Mouse (Mus musculus) kidney, adult 9 months (tissue): ENCODE results near the gene Lpar6.

Experiments used
- DNase-seq: peaks from one replicate; pipeline ENCODE4 v3.0.0; 2022

The Lpar6 gene

DNA sequence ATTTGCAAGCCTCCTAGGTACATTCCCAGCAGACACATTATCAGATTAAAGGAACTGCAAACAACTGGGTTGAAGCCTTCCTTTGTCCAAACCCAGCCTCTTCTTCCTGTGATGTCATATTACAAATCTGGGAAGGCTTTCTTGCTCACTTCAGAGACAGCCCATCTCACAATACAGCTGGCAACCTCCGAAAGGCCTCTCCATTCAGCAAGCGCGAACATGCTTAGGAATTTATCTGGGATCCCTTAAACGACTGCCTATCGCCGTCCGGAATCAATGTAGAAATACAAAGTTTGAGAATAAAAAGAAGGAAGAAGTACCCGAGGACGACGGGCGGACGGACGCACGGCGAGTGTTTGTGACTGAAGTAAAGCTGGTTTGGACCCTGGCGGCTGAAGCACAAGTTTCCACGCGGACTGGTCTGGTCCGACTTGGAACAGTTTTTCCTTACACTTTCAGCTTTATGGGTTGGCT lies at the start of gene Lpar6:
Gene Lpar6, plus strand, starts transcription at position 48 of the 474 bp plus-strand sequence.
- DNase-seq, result peak; percentile 87

DNA sequence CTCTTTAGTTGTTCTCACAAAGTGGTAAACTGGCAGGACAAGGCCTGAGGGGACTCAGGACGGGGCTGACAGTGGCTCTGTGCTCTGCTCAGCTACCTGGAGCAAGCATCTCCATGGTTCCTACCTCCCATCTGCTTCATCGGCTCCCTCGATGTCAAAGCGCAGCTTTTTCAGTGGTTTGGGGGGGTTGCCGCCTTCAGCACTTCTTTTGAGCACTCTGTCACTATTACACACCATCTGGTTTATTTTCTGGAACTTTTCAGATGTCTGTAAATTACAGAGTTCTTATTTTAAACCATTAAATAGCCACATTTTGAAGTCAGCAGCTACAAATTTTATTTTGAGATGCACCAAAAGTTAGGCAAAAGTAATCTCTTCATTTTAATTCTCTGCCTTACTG lies 38.6 kb upstream of the Lpar6 start:
- DNase-seq, result no peak

DNA sequence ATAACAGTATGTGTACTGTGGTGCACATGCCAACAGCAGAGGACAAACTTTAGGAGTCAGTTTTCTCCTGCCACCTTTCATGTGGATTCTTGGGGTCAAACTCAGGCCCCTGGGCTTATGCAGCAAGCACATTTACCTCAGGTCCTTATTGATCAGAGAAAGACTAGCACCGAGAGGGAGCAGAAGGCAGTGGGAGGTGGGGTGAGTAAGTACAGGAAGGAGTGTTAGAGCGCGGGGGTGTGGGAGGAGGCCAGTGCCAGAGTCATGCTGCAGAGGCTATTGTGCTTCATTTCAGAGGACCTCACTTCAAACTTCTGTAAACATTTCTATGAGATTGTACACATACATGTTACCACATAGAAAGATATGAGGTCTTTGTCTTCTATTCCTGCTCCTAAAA lies 36.2 kb upstream of the Lpar6 start:
- no peak for DNase-seq

DNA sequence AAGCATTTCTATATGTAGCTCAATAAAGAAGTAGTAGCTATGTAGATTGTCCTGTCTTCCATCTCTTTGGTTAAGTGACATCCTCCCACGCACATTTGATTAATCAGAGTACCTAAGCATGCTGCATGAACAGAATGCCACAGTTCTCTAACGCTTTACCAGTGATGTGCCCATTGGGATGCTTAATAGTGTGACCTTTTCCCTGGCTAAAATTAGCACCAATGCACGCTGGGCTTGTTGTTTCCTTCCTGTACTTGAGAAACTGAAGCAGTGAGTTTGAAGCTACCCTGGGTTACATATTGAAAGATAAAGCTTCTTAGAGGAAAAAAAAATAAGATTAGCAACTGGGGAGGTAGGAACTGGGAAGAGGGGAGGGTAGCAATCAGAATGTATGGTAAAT lies 33.7 kb upstream of the Lpar6 start:
- no peak for DNase-seq

DNA sequence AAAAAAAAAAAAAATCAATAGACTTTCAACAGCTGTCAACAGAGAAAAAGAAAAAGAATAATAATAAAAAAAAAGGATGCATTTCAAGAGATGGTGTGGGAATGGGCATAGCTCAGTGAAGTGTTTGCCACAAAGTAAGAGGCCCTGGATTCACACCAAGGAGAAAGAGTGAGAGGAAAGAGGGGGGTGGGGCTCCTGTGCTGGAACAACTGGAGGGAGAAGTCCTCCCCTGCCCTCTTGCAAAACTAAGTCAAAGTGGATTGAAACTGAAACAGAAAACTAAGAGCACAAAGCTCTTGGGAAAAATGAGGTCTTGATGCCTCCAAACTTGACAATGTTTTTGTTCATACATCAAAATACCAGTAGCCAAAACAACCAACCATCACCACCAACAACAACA lies 28.4 kb upstream of the Lpar6 start:
- no peak for DNase-seq

DNA sequence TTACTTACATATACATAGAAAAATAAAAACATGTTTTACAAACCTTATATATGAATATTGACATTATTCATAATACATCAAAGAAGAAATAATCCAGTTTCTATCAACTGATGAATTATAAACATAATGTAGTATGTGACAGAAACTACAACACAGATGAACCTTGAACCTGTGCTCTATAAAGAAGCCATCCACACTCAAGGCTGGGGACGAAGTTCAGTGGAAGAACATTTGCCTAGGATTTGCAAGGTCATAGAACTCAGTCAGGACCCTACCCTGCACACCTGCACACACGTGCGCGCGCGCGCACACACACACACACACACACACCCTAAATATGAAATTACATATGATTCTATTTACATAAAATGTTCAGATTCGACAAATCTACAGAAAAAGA lies 27.5 kb upstream of the Lpar6 start:
- DNase-seq, result no peak

DNA sequence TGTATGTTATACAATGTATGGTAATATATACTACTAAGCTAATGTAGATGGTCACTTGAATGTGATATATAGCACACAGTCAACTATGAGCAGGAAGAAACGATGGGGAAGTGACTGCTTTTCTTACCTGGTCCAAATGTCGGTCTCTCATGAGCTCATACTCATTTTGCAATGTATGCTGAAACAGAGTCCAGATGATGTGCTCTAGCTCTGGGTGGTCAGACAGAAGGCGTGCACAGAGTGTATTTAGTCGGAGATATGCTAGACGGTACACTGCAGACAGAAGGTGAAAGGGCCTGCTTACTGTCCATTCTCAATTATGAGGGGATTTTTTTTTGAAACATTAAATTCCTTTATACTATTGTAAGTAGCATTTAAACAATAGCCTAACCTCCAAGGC lies 26.2 kb upstream of the Lpar6 start:
- no peak for DNase-seq

DNA sequence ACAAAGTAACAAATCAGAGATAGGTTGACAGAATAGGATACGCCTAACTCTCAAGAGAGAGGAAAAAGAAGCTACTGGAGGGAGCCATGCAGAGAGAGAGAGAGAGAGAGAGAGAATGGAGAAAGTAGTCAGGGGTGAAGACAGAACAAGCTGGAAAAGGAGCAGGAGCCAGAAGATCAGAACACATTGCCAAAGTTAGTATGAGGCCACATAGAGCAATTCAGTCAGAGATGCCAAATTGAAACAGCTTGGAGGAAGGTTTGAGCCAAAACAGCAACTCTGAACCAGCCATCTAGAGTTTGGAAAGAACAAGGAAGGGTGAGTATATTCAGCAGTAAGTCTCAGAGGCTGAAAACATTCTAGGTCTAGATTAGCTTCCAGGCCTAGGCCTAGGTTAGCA lies 20.6 kb upstream of the Lpar6 start:
- no peak for DNase-seq

DNA sequence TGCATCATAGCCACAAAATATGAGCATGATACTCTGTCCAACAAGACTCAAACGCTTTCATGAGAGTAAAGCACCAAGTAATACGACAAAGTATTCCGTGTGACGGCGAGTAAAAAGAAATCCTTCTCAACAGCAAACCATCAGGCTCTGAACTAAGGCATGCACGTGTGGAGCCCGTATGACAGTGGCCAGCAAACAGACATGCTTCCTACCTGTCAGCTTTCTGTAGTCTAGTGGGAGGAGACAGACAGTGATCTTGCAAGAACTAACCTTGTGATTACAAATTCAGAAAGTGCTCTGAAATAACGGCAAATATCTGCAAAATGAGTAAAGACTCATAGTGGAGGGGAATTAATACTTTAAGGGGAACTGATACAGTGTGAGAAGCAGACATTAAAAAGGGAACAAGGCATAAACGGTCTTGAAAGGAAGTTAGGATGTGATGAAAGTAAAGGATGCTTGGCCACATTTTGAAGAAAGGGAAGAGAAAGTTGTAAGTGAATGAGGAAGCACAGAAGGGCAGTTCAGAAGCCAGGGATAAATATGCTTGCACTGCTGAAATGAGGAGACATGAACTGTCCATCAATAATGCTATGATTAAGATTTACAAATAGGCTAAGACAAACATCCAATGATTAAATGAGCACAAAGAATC lies 15.3 kb upstream of the Lpar6 start:
- no peak for DNase-seq

DNA sequence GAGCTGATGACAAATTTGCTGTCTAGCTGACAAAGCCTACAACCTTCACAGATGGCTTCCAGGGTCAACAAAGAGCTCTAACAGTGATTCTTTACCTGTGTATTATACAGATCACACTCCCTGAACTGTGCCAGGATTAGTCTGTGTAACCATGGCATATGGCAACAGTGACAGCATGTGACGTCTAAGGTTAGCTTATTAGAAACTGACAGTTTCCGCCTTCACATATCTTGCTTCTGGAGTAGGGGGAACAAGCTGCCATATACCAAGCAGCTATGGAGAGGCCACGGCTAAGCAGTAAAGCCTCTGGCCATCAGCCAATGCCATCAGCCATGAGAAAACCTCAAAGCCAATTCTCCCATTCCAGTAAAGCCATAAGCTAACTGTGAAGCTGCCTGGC lies 11.3 kb upstream of the Lpar6 start:
- DNase-seq, result no peak

DNA sequence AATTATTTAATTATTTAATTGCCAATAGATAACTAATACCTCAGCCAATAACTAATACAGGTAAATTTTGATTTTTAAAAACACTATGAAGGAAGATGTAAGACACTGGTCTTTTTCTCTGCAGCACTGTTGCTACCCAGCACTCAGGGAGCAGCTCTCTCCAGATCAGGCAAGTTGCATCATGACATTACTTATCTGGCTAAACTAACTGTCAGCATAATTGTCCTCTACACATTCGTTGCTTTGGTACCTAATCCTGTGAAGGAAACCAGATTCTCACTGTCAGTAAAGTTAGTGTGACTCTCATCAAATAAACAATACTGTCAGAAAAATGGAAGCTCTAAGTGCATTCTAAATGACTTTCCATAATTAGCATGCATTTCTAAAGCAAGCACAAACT lies 10.8 kb upstream of the Lpar6 start:
- DNase-seq, result no peak

DNA sequence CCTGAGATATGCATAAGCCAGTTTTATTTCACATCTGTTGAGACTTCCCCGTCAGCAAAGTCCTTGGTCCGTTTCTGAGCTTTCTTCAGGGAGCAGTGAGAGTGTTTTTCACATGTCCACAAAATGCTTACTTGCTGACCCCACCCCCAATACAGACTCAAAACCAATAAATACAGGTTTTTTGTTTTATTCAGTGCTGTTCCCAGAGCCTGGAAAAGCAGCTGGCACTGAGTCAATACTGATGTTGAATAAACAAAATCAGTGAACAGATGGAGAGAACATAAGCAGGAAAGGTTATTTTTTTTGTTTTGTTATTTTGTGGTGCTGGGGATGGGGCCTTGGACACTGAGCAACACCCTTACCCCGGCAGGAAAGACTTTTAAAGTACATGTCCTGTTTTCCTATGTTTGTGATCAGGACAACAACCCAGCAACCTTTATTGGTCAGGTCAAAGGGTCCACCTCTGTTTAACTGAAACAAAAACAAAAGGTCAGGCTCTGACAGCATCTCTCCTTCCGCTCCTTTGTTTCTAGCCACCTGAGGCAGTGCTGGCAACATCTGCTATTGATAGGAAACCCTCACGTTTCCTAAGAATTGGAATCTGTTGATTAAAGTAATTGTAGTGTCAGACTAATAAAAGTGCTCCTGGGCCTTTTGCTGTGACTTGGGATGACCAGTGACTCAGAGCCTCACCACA lies 6.3 kb upstream of the Lpar6 start:
- no peak for DNase-seq

DNA sequence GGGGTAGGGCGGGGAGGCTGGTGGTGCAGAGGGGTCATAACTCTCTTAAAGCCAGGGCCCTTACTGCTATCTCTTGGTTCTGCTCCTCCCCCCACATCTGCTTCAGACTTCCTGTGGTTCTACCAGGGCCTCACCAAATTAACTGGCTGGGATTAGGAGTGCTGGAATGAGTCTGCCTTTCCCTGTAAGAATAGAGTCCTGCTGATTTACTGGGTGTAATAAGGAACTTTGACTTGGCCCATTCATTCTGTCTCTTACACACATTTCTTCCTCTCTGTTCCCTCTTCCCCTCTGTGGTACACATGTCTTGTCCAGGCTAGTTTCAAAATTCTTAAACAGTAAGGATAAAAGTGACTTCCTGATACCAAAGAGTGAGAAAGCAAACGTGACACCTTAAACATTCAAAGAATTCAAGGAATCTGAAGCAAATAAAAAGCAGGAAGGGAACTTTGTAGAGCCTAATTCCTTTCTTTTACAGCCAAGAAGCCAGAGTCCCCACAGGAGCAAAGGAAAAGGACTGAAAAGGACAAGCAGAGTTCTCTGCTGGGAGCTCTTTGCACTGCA lies 3.1 kb upstream of the Lpar6 start:
- DNase-seq, result peak; percentile 44

DNA sequence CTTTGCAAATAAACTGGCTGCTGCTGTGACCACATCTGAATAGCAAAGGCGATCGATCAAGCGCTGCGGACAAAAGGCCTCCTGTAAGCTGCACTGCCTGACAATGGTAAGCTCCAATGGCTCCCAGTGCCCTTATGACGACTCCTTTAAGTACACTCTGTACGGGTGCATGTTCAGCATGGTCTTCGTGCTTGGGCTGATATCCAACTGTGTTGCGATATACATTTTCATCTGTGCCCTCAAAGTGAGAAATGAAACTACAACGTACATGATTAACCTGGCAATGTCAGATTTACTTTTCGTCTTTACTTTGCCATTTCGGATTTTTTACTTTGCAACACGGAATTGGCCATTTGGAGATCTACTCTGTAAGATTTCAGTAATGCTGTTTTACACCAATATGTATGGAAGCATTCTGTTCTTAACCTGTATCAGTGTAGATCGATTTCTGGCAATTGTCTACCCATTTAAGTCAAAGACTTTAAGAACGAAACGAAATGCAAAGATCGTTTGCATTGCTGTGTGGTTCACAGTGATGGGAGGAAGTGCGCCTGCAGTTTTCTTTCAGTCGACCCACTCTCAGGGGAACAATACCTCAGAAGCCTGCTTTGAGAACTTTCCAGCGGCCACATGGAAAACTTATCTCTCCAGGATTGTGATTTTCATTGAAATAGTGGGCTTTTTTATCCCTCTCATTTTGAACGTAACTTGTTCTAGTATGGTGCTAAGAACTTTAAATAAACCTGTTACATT lies 979 bp downstream of the Lpar6 start:
- DNase-seq, result peak; percentile 66

DNA sequence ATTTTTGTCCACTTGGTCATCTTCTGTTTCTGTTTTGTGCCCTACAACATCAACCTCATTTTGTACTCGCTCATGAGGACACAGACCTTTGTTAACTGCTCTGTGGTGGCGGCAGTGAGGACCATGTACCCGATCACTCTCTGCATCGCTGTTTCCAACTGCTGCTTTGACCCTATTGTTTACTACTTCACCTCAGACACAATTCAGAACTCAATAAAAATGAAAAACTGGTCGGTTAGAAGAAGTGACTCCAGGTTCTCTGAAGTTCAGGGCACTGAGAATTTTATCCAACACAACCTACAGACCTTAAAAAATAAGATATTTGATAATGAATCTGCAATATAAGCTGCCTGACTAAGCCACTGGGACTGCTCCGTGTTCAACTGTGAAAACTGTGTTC lies 1.6 kb downstream of the Lpar6 start:
- peak; percentile 50 for DNase-seq

DNA sequence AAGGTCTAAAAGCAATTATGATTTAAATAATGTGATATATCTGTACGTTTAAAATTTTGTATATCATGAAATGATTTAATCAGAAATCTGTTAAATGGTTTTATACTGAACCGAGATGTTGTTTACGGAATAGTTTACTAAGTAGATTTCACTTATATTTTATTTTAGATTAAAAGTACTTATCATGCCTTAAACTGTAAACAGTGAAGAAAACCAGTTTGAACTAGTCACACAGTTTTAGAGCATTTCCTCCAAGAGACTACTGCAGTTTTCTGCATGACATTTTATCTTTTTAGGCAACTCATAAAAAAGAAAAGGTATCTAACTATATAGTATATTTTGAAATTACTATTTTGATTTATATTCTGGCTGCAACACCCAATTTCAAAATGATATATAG lies 2.2 kb downstream of the Lpar6 start:
- no peak for DNase-seq

DNA sequence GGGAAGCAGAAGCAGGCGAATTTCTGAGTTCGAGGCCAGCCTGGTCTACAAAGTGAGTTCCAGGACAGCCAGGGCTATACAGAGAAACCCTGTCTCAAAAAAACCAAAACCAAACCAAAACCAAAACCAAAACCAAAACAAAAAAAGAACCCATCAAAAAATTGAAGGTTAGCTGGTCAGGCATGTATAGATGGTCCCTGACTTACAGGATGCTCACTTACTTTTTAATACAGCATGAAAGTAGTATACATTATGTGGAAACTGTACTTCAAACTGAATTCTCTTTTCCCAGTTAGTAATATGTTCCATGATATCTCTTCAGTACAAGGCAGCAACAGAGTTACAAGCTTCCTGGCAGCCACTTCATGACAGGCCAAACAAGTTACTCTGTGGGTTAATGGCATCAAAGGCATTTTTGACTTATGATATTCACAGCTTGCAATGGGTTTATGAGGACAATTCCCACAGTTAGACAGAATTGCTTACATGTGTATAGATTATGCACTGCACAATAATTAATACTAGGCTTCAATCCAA lies 6.4 kb downstream of the Lpar6 start:
- no peak for DNase-seq

DNA sequence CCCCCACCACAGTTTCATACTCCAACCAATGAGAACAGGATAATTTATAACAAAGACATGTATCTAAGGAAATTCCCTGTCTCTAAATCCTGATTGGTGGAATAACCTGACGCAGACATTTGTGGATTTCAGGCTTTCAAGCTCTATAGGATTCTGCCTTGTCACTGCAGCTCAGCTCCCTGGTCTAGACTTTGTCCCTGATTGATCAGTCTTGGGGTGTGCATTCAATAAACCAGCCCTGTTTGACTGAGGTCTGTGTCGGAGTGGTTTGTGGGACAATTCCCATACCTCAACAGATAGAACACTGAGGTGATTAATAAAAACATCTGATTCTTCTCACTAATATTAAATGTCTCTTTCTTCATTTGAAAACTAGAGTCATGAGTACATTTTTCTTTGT lies 12.4 kb downstream of the Lpar6 start:
- no peak for DNase-seq

DNA sequence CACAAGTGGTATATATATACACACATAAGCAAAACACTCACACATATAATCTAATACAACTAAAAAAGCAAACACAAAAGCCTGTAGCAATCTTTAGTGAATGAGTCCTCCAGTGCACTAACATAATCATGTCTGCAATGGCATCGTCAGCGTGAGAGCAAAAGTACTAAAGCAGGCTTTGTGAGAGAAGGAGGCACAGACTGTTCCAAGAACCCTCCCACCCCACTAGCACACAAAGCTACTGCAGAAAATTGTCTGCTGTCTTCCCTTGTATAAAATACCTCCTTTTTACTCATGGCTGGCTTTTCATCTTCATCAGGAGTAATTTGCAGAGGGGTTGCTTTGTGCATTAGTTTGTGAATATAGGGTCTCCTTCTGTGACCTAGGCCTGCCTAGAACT lies 14.6 kb downstream of the Lpar6 start:
- no peak for DNase-seq

DNA sequence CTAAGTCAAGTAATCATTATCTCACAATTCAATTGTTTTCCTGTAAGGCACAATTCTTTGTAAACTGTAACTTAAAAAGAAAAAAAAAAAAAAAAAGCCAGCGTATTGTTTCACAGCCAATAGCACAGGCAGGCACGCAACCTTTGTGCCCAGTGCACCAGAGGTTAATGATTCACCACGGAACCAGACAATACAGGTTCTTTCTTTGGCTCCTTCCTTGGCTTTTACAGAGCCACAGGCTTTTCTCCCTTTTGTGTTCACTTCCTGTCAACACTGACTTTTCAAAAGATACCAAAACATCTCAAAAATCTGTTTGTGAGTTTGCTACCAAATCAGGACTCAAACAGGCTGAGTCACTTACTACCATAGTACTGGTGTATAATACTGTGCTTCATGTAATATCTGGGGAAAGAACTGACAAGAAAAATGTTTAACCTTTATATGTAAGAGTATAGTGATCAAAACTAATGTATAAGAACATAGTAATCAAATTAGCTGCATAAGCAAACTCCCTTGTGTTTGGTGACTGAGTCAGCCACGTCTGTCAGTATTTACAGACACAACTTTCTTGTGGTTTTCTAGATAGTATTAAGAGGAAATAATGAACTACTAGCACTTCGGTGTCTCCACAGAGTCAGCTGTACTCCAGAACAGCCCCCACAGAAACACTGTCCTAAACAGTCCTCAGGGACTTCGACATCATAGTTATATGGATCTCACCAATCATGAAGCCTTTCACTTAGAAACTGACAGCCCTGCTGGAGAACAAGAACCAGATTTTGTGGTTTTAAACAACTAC lies 16.0 kb downstream of the Lpar6 start:
- peak; percentile 94 for DNase-seq

DNA sequence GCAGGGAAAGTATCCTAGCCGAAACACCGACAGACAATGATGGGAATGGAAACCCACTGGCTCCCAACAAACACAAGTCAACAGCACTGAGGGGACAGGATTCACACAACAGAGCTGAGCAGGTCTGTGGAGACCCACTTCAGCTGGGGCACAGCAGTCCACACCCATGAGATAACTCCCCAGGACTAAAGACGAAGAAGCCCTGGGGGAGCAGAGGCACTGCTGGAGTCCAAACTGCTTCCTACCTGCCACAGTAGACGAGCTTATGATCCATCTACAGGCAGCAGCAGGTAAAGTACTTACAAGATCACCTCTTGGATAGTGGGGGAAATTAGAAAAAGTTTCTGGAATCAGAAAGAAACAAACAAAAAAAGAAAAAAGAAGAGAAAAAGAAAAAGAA lies 16.7 kb downstream of the Lpar6 start:
- peak; percentile 54 for DNase-seq

DNA sequence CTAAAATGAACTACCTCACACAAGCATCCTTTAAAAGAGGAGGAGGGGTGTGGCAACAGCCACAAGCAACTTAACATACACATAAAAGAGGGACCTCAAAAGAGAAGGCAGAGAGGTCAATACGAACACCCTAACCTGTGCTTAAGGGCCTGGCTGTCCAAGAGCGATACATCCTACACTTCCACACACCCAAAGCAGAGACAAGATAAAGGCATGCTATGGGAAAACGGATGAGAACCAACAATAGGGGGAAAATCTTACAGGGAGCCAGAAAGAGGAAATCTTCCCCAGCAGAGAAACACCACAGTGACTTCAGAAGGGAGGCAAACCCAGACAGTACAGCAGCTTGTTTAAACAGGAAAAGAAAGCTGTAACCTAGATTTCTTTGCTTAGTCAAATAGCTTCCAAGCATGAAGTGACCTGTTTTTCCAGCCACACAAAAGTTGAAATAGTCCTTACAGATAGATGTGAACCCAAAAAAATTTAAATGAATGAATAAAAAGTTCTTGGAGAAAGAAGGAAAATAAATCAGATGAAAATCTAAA lies 17.8 kb downstream of the Lpar6 start:
- DNase-seq, result no peak
